Mouse (Mus musculus) small intestine, adult 2 months (tissue): ENCODE measurements at regions not wholly inside any gene's neighbourhood (a gene's known extent, or its start where the extent isn't known, plus 50 kb on each side); places are given as distances from the start of the nearest gene placed in this dataset.

Source experiments
- CTCF ChIP-seq: fragments of 200-500 bp; IDR thresholded peaks from 2 replicates; pipeline ENCODE4 v1.5.1; 2012; ENCODE audit warnings: low read depth, mild to moderate bottlenecking, control low read depth, inconsistent platforms, low read length, moderate library complexity, mixed read lengths; ENCODE audit not compliant: insufficient replicate concordance, insufficient read length; ENCODE audit errors: extremely low read depth
- POLR2A ChIP-seq: fragments of 200-500 bp; IDR thresholded peaks from 2 replicates; pipeline ENCODE4 v1.6.1; 2012; ENCODE audit warnings: low read depth, mild to moderate bottlenecking, control low read depth, inconsistent platforms, low read length, moderate library complexity

DNA sequence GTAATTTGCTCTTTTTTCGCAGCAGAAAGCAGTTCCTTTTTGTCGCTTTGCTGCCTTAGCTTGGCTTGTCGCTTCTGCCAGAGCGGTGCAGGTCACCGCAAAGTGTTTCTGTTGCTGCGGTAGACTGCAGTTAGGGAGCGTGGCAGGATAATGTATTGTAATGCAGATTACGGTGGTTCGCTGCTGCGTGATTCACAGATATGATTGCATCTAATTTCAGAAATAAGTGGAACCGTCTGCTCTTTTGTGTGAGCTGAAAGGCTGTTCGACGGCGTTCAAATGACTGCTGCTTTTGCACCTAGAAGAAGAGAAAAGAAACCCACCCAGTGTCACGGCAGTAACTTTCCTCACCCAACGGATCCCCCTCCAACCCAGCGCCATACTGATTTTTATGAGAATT lies 104.7 kb upstream of the Satb2 start:
- TF ChIP-seq CTCF (no peak), POLR2A (no peak)
